Mouse (Mus musculus) hindlimb bud, embryonic 11.5 days (tissue): ENCODE measurements around the gene Kcna6.

Experiments
- DNase-seq: peaks from one replicate; pipeline ENCODE4 v3.0.0-alpha.2; 2012; ENCODE audit warnings: low read depth, low spot score; ENCODE audit errors: extremely low spot score

The Kcna6 gene

DNA sequence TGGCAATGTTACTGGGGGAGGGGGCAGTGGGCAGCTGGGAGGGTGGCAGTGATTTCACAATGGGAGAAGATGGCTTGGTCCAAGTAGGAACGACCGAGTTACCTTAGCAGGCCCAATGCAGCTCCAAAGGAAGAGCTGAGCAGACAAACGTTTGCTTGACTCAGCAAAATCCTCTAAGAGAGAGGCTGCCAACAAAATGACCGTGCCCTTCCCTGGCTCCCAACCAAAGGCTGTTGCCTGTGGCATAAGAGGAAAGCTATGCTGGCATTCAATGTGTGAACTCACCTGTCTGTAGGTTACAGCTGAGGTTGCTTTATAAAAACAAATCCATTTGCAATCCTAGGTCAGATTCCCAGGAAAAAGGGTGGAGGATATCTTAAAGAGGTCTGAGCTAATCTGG lies 3.5 kb downstream of the Kcna6 start:
- DNase-seq, result no peak

DNA sequence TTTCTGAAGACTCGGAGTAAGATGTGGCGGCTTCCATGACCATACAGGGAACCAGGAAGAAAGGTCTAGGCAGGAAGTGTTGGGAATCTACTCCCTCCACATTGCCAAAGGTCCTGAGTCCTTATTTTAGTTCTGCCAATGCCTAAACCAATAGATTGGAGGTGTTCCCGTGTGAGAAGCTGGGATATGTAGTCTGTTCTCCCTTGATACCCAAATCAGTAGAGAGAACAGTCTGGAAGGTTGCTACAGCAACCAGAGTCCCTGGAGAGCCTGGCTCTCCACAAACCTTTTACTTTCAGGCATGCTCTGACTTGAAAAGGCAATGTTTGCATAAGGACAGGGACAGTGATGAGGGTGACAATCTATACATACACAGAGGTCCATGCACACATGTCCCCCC lies 4.7 kb downstream of the Kcna6 start:
- no peak for DNase-seq

DNA sequence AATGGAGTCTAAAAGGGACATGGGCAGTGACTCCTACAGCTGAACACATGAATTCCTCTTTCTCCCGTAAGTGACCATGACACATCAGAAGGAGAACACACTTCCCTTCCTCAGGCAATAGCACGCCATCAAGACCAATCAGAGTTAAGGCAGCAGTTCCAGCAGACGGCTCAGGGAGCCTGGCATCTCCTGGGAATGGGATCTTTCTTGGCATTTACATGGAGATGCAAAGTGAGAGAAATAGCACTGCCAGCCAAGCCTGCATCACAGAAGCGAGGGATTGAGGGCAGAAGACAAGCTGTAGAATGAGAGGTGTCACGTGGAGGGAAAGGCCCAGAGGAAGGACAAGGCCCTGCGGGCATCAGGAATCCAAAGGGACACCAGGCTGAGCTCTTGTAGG lies 7.8 kb downstream of the Kcna6 start:
- DNase-seq, result no peak

DNA sequence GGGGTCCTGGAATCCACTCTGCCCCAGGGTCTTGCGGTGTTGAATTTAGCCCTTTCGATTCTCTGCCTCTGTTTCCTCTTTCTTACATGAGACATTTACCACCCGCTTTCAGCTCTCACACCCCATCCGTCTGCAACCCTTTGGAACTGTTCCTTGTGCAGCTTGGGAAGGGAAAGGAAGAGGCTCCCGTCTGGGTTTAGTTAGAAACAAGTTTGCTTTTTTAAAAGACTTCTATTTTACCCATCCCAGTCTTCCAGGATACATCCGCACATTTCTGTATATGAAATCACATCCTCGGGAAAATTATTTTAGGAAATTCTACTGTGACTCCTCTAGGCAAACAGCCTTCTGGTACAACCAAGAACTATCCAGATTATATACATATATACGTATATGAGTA lies 11.7 kb downstream of the Kcna6 start:
- no peak for DNase-seq

DNA sequence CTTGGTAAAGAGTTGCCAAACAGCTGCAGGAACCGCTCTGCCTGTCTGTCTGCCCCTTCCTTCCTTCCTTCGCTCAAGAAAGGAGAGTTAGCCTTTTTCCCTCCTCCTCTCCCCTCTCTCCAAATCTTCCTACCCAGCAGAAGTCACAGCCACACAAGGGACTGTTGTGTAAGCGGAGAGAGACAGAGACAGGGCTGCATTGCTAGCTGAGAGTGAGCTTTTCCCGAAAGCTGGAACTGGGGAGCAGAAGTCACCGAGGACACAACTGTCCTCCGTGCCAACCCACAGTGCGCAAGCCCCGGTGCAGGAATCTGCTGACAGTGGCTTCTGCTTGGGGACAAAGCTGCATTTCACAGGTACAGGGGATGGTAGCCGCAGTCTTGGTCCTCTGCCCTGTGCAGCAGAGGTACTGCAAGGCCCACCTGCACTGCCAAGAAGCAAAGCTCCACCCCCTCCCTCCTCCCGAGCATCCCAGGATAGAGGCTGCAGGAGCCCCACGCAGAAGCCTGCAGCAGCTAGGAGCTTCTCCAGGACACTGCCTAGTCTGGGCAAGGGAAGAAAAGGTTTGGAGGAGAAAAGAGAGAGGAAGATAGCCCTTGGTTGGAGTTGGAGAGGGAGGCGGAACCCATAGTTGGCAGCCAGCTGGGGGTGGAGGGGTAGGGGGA lies 21.9 kb downstream of the Kcna6 start:
- no peak for DNase-seq

DNA sequence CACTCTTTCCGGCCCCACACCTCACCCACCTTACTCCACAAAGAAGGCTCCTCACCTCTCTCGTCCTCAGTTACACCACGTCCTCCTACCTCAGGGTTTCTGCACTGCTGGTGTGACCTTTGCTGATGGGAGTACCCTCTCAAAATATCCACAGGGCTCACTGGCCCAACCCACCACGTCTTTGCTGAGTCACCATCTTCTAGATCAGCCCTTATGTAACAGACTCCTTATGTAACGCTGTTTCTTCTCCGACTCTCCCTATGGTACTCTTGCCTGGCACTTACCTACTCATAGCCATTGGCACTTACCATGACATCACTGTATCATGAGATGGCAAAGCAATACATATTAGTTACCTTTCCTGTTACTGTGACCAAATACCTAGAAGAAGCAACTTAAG lies 27.9 kb downstream of the Kcna6 start:
- DNase-seq, result no peak

DNA sequence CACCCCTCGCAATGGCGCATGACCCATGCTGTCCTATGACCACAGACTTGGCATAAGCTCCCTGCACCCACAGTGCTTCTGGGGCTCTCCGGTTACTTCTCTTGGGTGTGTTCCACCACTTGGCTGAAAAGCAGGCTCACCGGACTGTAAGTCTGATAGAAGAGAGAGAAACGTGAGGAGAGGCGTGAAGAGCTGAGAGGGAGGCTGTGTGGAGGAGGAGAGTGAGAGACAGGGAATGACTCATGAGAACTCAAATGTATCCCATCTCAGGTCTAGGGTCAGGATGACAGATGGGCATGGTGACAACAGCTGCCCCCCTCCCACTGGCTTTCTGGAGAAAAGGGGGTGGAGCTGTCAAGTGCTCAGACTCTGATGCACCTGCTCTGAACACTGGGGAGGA lies 34.5 kb downstream of the Kcna6 start:
- DNase-seq, result no peak

DNA sequence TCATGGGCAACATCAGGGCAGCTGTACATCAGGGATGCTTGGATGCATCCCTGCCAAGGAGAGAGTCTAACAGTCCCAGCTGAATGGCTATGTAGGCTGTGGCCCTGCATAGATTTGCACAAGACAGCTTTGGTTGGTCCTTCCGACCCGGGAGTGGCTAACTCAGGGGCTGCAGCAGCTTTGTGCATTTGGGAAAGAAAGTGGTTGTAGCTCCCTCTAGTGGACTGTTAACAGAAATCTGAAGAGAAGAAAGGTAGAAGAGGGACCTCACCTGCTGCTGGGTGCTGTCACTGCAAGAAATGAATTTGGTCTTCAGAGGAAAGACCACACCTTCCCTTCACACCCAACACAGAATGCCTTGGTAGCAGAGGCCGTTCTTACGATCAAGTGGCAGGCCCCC lies 36.0 kb downstream of the Kcna6 start:
- peak; percentile 54 for DNase-seq

DNA sequence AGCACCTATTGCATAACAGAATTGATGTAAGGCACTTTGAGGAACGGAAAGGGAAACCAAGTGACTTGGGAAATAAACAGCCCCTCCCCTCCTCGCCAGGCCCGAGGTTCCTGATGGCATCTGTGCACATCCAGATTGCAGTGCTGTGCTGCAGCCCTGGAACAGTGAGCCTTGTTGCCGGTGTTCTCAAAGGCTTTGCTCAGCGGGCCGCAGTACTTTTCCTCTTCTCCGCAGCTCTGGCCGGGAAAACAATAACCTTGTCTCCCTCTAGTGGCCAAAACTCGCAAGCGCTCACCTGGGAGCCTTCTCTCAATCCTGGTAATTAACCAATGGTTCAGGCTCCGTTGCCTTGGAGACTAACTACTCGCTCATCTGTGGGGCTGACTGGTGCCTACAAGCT lies 38.4 kb downstream of the Kcna6 start:
- DNase-seq, result peak; percentile 70

DNA sequence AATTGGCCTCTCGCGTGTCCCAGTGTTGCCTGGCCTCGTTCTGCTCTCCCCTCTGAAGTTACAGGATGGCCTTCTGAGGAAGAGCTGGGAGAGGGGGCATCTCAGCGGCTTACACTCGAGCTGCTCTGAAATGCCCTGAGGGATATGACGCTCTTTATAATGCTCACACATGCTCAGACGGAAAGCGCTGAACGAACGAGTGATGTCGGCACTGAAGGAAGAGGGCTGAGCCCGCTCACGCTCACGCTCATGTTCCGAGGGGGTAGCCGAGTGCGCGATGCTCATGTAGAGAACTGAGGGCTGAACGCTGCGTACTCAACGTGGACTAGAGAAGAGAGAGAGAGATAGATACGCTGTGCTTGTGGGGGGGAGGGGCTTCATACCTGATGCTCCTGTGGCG lies 39.3 kb downstream of the Kcna6 start:
- DNase-seq, result no peak

DNA sequence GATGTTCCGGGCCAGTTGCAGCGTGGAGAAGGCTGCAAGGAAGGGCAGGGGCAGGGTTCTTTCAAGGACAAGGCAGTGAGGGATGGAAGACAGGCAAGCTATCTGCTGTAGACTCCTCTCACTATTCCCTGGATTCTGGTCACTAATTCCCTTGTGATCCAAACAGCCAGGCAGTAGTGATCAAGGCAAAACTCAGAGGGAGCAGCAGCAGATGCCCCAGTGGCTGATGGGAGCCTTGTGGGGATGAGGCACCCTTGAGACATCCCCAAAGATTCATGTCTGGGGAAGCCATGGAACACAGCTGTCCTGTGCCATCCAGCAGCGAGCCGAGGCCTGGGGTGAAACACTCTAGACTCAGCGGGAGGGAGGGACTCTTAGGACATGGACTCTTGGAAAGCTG lies 40.5 kb downstream of the Kcna6 start:
- DNase-seq, result no peak

DNA sequence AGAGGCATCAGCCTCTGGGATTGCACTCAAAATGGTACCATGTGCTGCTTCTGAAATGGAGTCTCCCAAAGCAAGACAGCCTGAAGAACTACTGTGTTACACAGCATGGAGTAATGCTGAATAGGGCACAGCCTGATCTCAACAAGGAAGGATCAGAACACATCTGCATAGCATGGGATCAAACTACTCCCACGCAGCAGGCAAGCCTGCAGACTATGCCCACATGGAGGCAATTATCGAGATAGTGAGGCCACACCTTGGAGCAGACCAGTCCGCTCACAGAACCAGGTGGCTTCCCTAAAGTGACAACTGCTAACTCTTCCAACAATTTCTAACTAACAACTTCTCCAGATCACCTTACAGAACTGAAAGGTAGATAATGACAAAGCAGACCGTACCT lies 53.4 kb downstream of the Kcna6 start:
- DNase-seq, result no peak

DNA sequence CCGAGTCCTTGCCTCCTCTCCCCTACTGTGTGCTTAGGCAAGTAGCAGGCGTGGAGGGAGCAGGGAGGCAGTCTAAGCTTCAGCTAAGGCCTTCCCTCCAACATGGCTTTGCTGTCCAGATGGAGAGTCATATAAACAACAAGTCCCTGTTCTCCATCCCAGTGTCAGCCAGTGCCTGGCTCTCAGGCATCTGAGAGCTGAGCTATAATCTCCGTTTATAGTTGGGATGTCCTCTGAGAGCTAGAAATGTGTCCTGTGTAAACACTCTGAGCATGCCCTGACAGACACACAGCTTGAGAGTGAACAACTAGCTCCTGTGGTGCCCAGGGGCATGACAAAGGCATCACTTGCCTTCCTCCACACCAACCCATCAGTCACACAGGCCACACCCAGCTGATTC lies 55.3 kb downstream of the Kcna6 start:
- no peak for DNase-seq

DNA sequence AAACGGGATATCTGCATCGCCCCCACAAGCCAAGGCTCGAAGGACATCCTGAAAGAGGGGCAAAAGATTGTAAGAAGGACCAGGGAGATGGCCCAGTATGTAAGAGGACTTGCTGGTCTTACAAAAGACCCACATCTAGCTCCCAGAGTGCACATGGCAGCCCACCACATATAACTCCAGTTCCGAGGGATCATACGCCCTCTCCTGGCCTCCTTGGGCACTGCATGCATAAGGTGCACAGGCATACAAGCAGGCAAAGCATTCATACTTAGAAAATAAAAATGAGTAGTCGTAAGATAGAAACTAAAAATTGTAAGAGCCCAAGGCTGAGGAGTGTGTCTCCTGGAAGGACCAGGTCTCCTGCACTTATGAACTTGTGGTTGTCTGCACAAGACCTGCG lies 61.5 kb downstream of the Kcna6 start:
- no peak for DNase-seq

DNA sequence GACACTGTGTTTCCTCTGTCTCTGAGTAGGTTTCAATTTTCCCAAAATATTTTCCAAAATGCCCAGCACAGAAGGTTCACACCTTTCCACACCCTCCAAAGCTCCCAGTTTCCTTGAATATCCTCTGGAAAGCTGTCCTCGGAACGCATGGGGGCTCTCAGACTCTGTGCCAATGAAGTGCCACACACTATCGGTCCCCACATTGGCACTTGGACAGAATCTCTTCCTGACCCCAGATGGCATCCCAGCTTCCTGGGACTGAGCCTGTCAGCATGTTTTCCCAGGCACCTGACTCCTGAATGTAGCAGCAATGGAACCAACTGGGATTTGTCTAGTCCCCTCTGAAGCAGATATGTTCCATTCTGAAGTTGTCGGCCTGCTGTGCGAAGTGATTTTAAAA lies 73.5 kb downstream of the Kcna6 start:
- DNase-seq, result no peak

DNA sequence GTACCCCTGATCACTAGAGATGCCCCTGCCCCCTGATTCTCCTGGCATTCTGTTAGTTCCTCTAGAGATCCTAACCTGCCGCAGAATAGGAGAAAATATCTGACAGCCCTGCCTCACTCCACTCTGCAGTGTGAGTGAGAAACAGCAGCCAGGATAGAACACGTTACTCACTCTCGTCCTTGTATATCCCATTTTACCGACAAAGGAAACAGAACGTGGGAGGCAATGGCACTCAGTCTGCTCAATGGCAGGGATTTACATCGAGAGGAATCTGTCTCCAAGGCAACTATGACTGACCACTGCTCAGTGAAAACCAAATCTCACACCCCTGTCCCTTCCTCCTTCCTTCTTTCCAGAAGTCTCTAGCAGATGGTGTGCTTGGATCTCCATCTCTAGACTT lies 74.4 kb downstream of the Kcna6 start:
- no peak for DNase-seq

DNA sequence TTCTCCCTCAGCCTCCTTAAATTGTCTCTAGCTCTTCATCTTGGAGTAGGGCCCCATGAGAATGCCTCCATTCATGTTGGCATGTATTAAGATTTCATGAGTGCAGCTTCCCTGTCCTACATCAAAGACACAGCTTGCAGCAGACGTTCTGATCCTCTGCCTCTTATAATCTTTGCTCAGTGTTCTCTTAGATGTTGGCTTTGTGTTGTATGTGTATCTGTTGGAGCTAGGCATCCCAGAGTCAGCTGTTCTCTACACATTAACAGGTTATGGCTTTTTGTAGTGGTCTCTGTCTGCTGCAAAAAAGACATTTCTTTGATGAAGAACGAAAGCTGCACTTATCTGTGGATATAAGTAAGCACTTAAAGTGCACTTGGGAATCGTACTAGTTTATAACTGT lies 75.9 kb downstream of the Kcna6 start:
- DNase-seq, result no peak
